1 mouse cellular context compared by ENCODE assay signal in genomic region chr1:172455416-172455815, GRCm38 (mm10).
TF ChIP-seq lines count a peak whose summit lies in the region.

No protein-coding gene starts in this region.

TF ChIP-seq in CH12.LX, 34 proteins besides CTCF, POLR2A, EP300 and RAD21 (continued from another document):
- TF ChIP-seq TBP (conservative IDR thresholded peaks at IDR 0.05; ENCODE audit: low read depth, low read length) (0 out of 2 replicates have a peak, but pooled peaks have one; percentile 43), GABPA (IDR thresholded peaks at IDR 0.05; ENCODE audit: insufficient replicate concordance, low read depth, low read length) (no peak), UBTF (IDR thresholded peaks at IDR 0.05; ENCODE audit: low read depth, low read length) (no peak), JUND (conservative IDR thresholded peaks at IDR 0.05; ENCODE audit: low read depth, low read length) (no peak)
